Mouse (Mus musculus) Patski (cell line): Measurements from ENCODE around the gene Cep78. TPM values are rescaled to one million over a fixed set of nuclear protein-coding genes. Genes with fewer than 3 reads are reported as not detected.

Experiments
- ATAC-seq: fragments of 100-300 bp; one replicate; pipeline ENCODE4 v1.8.0; 2021
- CTCF ChIA-PET: fragments of 350-600 bp; sonication (Branson Sonifier 250); formaldehyde crosslinking; loops from one replicate; lab custom pipeline; 2022; ENCODE audit warnings: inconsistent platforms; lab: Charles Lee
- POLR2A ChIA-PET: fragments of 350-600 bp; sonication (Branson Sonifier 250); formaldehyde crosslinking; loops from one replicate; lab custom pipeline; 2022; ENCODE audit warnings: antibody characterized with exemption, inconsistent platforms; lab: Charles Lee
- DNase-seq: peaks from one replicate; pipeline ENCODE4 v3.0.0-alpha.2; 2011; ENCODE audit warnings: low read depth, low spot score
- H3K27me3 ChIP-seq: fragments of 371-371 bp; one replicate; pipeline ENCODE4 v1.5.1; 2021
- CTCF ChIP-seq: fragments of 100-300 bp; IDR thresholded peaks from one replicate; pipeline ENCODE4 v1.5.1; 2021
- in situ Hi-C: fragments of 300-500 bp; cut with MboI; formaldehyde crosslinking; loops from 3 replicates; pipeline ENCODE4 v1.11.1; 2018; ENCODE audit warnings: low pct_unique_long_range_greater_than_20kb, mixed read lengths
- polyA plus RNA-seq: library from polyadenylated mRNA; unstranded; gene quantifications from one replicate; pipeline ENCODE4 v1.2.3, GENCODE M21; 2021

The Cep78 gene
- polyA plus RNA-seq, 1 experiment from 2014 or later: 13.7 TPM

GRCm38 (mm10) chr19:16009746-16010337, 25.1 kb upstream of the Cep78 start:
- no peak for TF ChIP-seq CTCF
- no peaks in the 10 kb centered on the region for H3K27me3 ChIP-seq
- no peak for ATAC-seq
- ChIA-PET POLR2A (no interaction called here), CTCF (interaction anchor here (1.1 to 1.6 kb wide), 2 partner anchors 9 to 12 kb away, joined by 3 to 5 read pairs; no protein-coding TSS in a partner anchor)
- in situ Hi-C loops: no loop called here
- no peak for DNase-seq

- H3K27me3 ChIP-seq: no peaks in the 10 kb centered on the region
- TF ChIP-seq CTCF: no peak
- ChIA-PET POLR2A (no interaction called here), CTCF (interaction anchor here (1.1 to 1.6 kb wide), 2 partner anchors 8 to 11 kb away, joined by 3 to 5 read pairs; no protein-coding TSS in a partner anchor)
- no peak for DNase-seq
- in situ Hi-C loops: no loop called here
- no peak for ATAC-seq
Measured at GRCm38 (mm10) chr19:16009111-16009510, 24.3 kb upstream of the Cep78 start.

GRCm38 (mm10) chr19:16007131-16007530, 22.3 kb upstream of the Cep78 start:
- in situ Hi-C loops: no loop called here
- TF ChIP-seq CTCF: no peak
- POLR2A ChIA-PET: no interaction called here
- no peaks in the 10 kb centered on the region for H3K27me3 ChIP-seq
- DNase-seq: no peak
- no peak for ATAC-seq
- CTCF ChIA-PET: no interaction called here

GRCm38 (mm10) chr19:15998157-15998556, 13.4 kb upstream of the Cep78 start:
- no peaks in the 10 kb centered on the region for H3K27me3 ChIP-seq
- POLR2A ChIA-PET: no interaction called here
- CTCF ChIA-PET: interaction anchor here (0.9 to 1.7 kb wide), 6 partner anchors 12 to 314 kb away, joined by 3 to 7 read pairs (median 3); no protein-coding TSS in a partner anchor
- in situ Hi-C loops: no loop called here
- DNase-seq (no peak), ATAC-seq (peak; percentile 80)
- peak; percentile 86 for TF ChIP-seq CTCF

GRCm38 (mm10) chr19:15996901-15997564, 12.2 kb upstream of the Cep78 start:
- DNase-seq: no peak
- ChIA-PET POLR2A (interaction anchor here (0.7 kb wide), 1 partner anchor 610 kb away, joined by 3 read pairs; no protein-coding TSS in a partner anchor), CTCF (interaction anchor here (0.9 to 1.7 kb wide), 6 partner anchors 17 to 956 kb away, joined by 3 to 7 read pairs (median 3); no protein-coding TSS in a partner anchor)
- in situ Hi-C loops: no loop called here
- no peaks in the 10 kb centered on the region for H3K27me3 ChIP-seq
- ATAC-seq: no peak
- TF ChIP-seq CTCF: peak; percentile 4

- CTCF ChIA-PET: no interaction called here
- ATAC-seq (no peak), DNase-seq (no peak)
- no peak for TF ChIP-seq CTCF
- no peaks in the 10 kb centered on the region for H3K27me3 ChIP-seq
- POLR2A ChIA-PET: no interaction called here
- in situ Hi-C loops: no loop called here
Measured at GRCm38 (mm10) chr19:15990102-15990501, 5.3 kb upstream of the Cep78 start.

- DNase-seq (no peak), ATAC-seq (no peak)
- CTCF ChIA-PET: interaction anchor here (0.8 to 1.5 kb wide), 3 partner anchors 20 to 118 kb away, joined by 3 to 6 read pairs (median 3); no protein-coding TSS in a partner anchor
- TF ChIP-seq CTCF: no peak
- no peaks in the 10 kb centered on the region for H3K27me3 ChIP-seq
- in situ Hi-C loops: no loop called here
- POLR2A ChIA-PET: no interaction called here
Measured at GRCm38 (mm10) chr19:15985172-15985713, 454 bp upstream of the Cep78 start.

- no peaks in the 10 kb centered on the region for H3K27me3 ChIP-seq
- TF ChIP-seq CTCF: no peak
- ATAC-seq: no peak
- POLR2A ChIA-PET: no interaction called here
- CTCF ChIA-PET: interaction anchor here (1.5 to 2.9 kb wide), 2 partner anchors 19 to 117 kb away, joined by 6 to 17 read pairs; no protein-coding TSS in a partner anchor
- in situ Hi-C loops: no loop called here
- DNase-seq: no peak
Measured at GRCm38 (mm10) chr19:15983739-15984344, 947 bp downstream of the Cep78 start.

GRCm38 (mm10) chr19:15982926-15983738, 1.7 kb downstream of the Cep78 start:
- POLR2A ChIA-PET: interaction anchor here (0.6 kb wide), 1 partner anchor 59 kb away, joined by 3 read pairs; no protein-coding TSS in a partner anchor
- ATAC-seq: no peak
- in situ Hi-C loops: no loop called here

More at GRCm38 (mm10) chr19:15982926-15983738, 1.7 kb downstream of the Cep78 start:
- DNase-seq: no peak
- no peak for TF ChIP-seq CTCF
- H3K27me3 ChIP-seq: no peaks in the 10 kb centered on the region
- CTCF ChIA-PET: interaction anchor here (2.9 kb wide), 1 partner anchor 116 kb away, joined by 17 read pairs; no protein-coding TSS in a partner anchor
